Mouse (Mus musculus): ENCODE measurements around the gene Gjb5.

DNA sequence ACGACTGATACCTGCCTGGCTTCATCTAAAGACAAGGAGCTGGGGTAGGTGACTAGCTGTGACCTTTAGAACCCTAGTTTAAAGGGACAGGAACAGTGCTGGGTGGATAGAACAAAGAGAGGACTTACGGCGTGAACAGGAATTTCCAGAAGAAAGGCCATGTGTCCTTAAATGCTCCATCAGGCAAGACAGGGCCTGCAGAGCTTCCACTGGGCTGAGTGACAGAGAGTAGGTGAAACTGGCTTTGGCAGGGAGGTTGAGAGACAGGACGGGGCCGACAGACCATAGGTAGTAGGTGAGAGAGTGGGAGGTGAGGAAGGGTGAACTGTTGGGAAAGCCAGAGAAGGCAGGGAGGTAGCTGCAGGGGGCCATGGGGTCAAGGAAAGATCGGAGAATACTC lies 16.6 kb downstream of the Gjb5 start:
- TF ChIP-seq CTCF (IDR thresholded peaks at IDR 0.05; ENCODE audit: insufficient read depth, low read depth, low read length) (no peak), POLR2A (IDR thresholded peaks at IDR 0.05; ENCODE audit: insufficient read depth, low read depth, low read length) (no peak)

Data from olfactory bulb, adult 2 months (tissue).